Mouse (Mus musculus) ES-Bruce4 (cell line): ENCODE measurements around the gene Ypel2. TPM values are rescaled to one million over a fixed set of nuclear protein-coding genes. Genes with fewer than 3 reads are reported as not detected.
A peak's percentile ranks its signal among the peaks of the same experiment; 100 is the strongest.

Experiments used
- H3K27ac ChIP-seq: 2 replicates; pipeline ENCODE4 v1.5.1; 2012; ENCODE audit warnings: low read length, inconsistent platforms; ENCODE audit not compliant: insufficient read depth
- H3K27me3 ChIP-seq: 2 replicates; pipeline ENCODE4 v1.6.1; 2012; ENCODE audit warnings: mild to moderate bottlenecking, low read length, inconsistent platforms; ENCODE audit not compliant: control insufficient read depth, poor library complexity, insufficient read depth, severe bottlenecking
- H3K36me3 ChIP-seq: 2 replicates; pipeline ENCODE4 v1.6.1; 2012; ENCODE audit warnings: inconsistent platforms, mild to moderate bottlenecking, low read length, moderate library complexity; ENCODE audit not compliant: control insufficient read depth, poor library complexity, insufficient read depth, severe bottlenecking
- H3K4me1 ChIP-seq: one replicate; pipeline ENCODE4 v1.8.1; 2011; ENCODE audit warnings: low read length; ENCODE audit not compliant: control insufficient read depth, insufficient read depth
- H3K4me3 ChIP-seq: 2 replicates; pipeline ENCODE4 v1.5.1; 2011; ENCODE audit warnings: low read depth, mild to moderate bottlenecking, low read length
- H3K9ac ChIP-seq: 2 replicates; pipeline ENCODE4 v1.6.1; 2012; ENCODE audit warnings: low read depth, mild to moderate bottlenecking, inconsistent platforms; ENCODE audit not compliant: poor library complexity, severe bottlenecking
- H3K9me3 ChIP-seq: replicated peaks from 2 replicates; pipeline ENCODE4 v1.6.1; 2012; ENCODE audit warnings: mild to moderate bottlenecking, low read length, inconsistent platforms; ENCODE audit not compliant: control insufficient read depth, poor library complexity, insufficient read depth, severe bottlenecking
- CTCF ChIP-seq: IDR thresholded peaks from one replicate; pipeline ENCODE4 v1.8.1; 2011; ENCODE audit warnings: low read depth, low read length
- EP300 ChIP-seq: IDR thresholded peaks from 2 replicates; pipeline ENCODE4 v1.6.1; 2011; ENCODE audit warnings: low read depth, low read length; ENCODE audit not compliant: insufficient read depth
- POLR2A ChIP-seq: IDR thresholded peaks from one replicate; pipeline ENCODE4 v1.8.1; 2011; ENCODE audit warnings: low read length; ENCODE audit not compliant: insufficient read depth
- polyA plus RNA-seq: library from polyadenylated mRNA; stranded (reverse); fragments of >200 nt; gene quantifications from 2 replicates; pipeline ENCODE4 v1.2.4, GENCODE M21; 2011; ENCODE audit warnings: low read depth; ENCODE audit not compliant: missing spikeins, insufficient read depth, insufficient read length

Ypel2 gene
- polyA plus RNA-seq, 1 experiment: 6.9 TPM

GRCm38 (mm10) chr11:87019431-87019830, 25.9 kb upstream of the Ypel2 start:
- Histone ChIP-seq H3K4me1 (no peaks in the 10 kb centered on the region), H3K9ac (no peak overlapping the region), H3K27me3 (no peaks in the 10 kb centered on the region), H3K4me3 (no peak overlapping the region), H3K27ac (no peak overlapping the region), H3K9me3 (no peaks in the 10 kb centered on the region), H3K36me3 (no peaks in the 10 kb centered on the region)
- TF ChIP-seq EP300 (no peak), CTCF (no peak), POLR2A (no peak)

- no peak overlapping the region for H3K4me3 ChIP-seq
- H3K27ac ChIP-seq: no peak overlapping the region
- H3K4me1 ChIP-seq: no peaks in the 10 kb centered on the region
- H3K36me3 ChIP-seq: no peaks in the 10 kb centered on the region
- H3K9ac ChIP-seq: no peak overlapping the region
- H3K27me3 ChIP-seq: no peaks in the 10 kb centered on the region
- TF ChIP-seq EP300 (no peak), CTCF (no peak), POLR2A (no peak)
- no peaks in the 10 kb centered on the region for H3K9me3 ChIP-seq
Observed at GRCm38 (mm10) chr11:87018081-87018480, 24.6 kb upstream of the Ypel2 start.

- Histone ChIP-seq H3K9me3 (no peaks in the 10 kb centered on the region), H3K9ac (no peak overlapping the region), H3K27ac (no peak overlapping the region), H3K36me3 (no peaks in the 10 kb centered on the region), H3K4me3 (no peak overlapping the region), H3K27me3 (no peaks in the 10 kb centered on the region), H3K4me1 (no peaks in the 10 kb centered on the region)
- TF ChIP-seq POLR2A: no peak
- no peak for TF ChIP-seq EP300
- no peak for TF ChIP-seq CTCF
Observed at GRCm38 (mm10) chr11:87015691-87016090, 22.2 kb upstream of the Ypel2 start.

GRCm38 (mm10) chr11:87010476-87010875, 17.0 kb upstream of the Ypel2 start:
- Histone ChIP-seq H3K36me3 (no peaks in the 10 kb centered on the region), H3K27ac (no peak overlapping the region), H3K27me3 (no peaks in the 10 kb centered on the region), H3K9me3 (no peaks in the 10 kb centered on the region; the same call in 1 of the 2 replicates), H3K4me3 (no peak overlapping the region), H3K4me1 (no peaks in the 10 kb centered on the region), H3K9ac (0 out of 2 replicates have a peak overlapping the region, but pooled peaks have one; percentile 42)
- TF ChIP-seq EP300 (no peak), CTCF (peak; percentile 3)

- no peaks in the 10 kb centered on the region for H3K27me3 ChIP-seq
- H3K36me3 ChIP-seq: no peaks in the 10 kb centered on the region
- no peaks in the 10 kb centered on the region for H3K4me1 ChIP-seq
- no peaks in the 10 kb centered on the region; the same call in 1 of the 2 replicates for H3K9me3 ChIP-seq
- H3K9ac ChIP-seq: no peak overlapping the region
- no peak overlapping the region for H3K4me3 ChIP-seq
- H3K27ac ChIP-seq: no peak overlapping the region
- TF ChIP-seq EP300 (no peak), CTCF (no peak), POLR2A (no peak)
Observed at GRCm38 (mm10) chr11:87007371-87007770, 13.9 kb upstream of the Ypel2 start.

- no peak overlapping the region for H3K4me3 ChIP-seq
- no peaks in the 10 kb centered on the region for H3K27me3 ChIP-seq
- H3K9ac ChIP-seq: no peak overlapping the region
- no peaks in the 10 kb centered on the region for H3K4me1 ChIP-seq
- no peak overlapping the region for H3K27ac ChIP-seq
- no peaks in the 10 kb centered on the region; the same call in 1 of the 2 replicates for H3K9me3 ChIP-seq
- TF ChIP-seq POLR2A (no peak), CTCF (no peak), EP300 (no peak)
- H3K36me3 ChIP-seq: no peaks in the 10 kb centered on the region
Observed at GRCm38 (mm10) chr11:87004960-87005755, 11.7 kb upstream of the Ypel2 start.
